Mouse (Mus musculus): ENCODE data around the gene Ube2s. TPM values are rescaled to one million over a fixed set of nuclear protein-coding genes. Genes with fewer than 3 reads are reported as not detected.

Ube2s gene
- total RNA-seq, 2 experiments from 2014 or later, result 65.5 to 67.9 TPM

DNA sequence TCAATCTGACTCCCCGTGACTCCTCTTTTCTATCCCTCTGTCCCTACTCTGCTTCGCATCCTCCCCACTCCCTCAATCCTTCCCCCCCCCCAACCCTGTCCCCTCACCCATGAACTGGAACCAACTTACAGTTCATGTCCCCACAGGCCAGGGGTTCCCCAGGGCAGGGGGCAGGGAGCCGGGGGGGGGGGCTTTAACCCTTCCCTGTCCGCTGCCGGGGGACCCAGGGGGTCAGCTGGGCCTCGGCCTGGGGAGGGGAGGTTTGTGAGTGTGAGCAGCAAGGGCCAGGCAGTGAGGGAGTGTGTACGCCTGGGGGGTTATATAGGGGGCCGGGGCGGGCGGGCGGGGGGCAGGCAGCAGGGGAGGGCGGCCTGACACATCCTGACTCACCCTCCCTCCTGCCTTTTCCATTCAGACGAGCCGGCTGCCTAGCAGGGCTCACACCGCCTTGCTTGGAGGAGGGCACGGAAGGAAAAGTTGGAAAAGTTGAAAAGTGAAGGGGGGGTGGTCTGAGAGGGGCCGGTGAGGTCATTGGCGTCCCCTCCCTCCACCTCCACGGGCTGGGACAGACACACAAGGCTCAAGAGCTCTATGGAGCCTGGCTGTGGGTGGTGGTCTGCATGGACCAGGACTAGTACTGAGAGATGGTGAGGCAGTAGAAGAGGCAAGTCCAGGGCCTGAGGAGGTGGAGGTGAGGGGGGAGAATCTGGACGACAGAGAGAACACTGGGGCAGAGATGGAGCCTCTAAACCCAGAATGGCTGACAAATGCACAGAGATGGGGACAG is 34.3 kb downstream of the Ube2s start:
- DNase-seq, result no peak

DNA sequence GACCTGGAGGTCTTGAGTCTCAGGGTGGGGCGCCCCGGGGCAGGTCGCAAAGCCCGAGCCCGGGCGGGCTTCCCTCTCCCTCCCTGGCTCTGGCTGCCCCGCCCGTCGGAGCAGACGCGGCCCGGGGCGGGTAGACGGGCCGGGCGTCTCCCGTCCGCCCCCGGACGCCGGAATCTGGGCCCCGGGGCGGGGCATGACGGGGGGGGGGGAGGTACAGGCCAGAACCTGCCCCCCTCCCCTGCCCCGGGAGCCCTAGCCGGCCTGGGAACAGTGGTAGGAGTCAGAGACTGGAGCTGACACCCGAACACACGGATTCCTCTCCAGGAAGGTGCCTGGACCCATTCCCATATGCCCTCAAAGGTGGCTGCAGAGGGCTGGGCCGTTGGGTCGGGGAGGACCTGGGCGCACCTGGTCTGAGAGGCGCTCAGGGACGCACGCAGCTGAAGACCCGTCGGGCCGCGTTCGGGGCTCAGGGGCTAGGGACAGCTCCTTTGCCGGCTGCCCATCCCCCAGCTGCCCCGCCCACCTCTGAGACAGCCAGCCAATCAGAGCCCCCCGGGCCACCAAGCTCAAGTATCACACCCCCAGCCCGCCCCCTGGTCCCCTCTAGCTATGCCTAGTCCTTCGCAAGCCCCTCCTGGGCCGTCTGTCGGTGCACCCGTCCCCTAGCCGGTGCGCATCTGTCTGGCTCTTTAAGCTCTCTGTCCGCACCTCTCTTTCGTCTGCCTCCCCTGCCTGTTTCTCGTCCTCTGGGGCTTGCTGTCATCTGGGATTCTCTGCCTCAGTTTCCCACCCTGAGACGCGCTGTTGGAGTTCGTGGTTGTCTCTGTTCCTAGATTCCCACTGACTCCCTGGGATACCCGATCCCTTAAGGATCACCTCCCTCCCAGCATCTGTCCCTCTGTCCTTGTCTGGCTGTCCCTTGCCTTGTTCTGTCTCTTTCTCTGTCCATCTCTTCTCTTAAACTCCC is 35.2 kb downstream of the Ube2s start:
- DNase-seq, result peak; percentile 57

DNA sequence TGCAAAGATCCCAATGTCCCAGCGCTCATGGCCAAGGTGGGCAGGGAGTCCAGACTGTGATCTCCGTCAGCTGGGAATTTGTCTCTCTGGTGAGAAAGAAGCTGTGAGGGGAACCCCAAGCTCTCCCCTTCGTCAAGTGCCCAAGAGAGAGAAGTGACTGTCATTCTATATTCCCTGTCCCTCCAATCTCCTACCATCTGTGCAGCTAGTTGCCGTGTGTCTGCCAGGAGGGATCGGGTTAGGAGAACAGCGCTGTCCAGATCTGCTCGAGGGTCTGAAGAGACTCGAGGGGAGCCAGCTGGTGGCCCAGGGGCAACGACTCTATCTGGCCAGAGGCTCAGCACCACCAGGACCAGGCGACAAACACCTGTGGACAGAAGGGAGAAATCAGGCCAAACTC is 36.3 kb downstream of the Ube2s start:
- no peak for DNase-seq

DNA sequence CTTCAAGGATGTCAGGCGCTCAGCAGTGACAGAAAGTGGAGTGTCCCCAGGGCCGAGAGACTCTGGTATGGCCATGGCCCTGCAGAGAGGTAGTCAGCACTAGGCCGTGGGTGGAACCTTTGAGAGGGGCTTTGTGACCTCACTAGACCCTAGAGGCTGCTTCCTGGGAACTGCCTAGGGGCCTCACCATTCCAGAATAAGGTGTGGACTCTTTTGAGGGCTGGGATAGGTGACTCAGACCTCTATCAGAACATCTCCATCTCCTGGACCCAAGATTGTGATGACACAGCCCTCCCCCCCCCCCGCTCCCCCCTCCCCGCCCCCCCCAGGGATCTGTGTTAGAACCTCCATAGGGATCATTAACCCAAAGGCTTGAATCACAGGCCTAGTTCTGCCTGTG is 41.2 kb downstream of the Ube2s start, which contains the start of gene Fam71e2:
TSS of gene Fam71e2 (minus strand) at position 101 of the 400 bp plus-strand sequence.
- DNase-seq, result no peak

DNA sequence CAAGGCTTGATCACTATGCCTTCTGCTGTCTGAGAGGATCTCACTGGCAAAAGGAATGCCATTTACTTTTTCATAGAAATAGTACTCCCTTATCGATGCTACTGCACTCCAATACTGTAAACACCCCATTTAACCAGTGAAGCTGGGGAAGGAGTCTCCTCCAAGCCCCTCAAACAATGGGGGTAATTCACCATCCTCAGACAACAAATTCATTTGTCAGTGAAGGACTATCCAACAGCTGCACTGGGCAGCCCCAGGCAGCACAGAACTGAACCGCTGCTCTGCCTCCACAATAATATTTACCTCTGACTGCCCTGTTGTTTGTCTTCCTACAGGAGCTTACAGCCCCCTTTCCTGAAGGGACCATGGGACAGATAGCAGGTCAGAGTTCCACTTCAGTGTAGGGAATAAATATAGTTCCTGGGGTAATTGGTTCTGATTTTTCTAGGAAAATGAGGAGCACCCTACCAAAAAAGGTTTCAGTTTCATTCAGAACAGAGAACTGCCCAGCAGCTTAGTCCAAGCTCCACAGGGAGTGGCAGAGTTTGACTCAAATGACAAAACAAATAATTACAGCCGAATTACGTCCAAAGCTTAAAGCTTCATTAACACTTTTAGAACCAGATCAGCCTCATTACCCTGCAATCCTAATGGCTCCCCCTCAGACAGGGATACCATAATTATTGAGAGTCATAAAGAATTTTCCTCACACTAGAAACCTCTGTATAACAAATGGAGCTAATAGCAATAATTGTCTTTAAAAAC is 47.3 kb downstream of the Ube2s start:
- DNase-seq, result no peak

DNA sequence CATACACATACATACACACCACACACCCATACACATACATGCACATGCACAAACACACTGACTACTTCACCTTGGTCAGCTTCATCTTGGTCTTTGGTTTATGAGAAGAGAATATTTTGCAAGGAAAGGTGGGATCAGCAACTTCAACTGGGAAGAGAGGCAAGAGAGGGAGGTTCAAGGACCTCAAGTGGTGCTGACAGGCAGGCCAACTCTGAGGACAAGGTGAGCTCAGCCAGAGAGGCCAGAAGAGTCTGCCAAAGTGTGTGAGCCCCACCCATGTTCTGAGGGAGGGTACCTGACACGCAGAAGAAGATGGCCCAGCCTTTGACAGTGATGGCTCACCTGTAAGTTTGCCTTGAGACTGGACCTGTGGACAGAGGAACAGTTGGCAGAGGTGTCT is 52.7 kb downstream of the Ube2s start:
- DNase-seq, result no peak

DNA sequence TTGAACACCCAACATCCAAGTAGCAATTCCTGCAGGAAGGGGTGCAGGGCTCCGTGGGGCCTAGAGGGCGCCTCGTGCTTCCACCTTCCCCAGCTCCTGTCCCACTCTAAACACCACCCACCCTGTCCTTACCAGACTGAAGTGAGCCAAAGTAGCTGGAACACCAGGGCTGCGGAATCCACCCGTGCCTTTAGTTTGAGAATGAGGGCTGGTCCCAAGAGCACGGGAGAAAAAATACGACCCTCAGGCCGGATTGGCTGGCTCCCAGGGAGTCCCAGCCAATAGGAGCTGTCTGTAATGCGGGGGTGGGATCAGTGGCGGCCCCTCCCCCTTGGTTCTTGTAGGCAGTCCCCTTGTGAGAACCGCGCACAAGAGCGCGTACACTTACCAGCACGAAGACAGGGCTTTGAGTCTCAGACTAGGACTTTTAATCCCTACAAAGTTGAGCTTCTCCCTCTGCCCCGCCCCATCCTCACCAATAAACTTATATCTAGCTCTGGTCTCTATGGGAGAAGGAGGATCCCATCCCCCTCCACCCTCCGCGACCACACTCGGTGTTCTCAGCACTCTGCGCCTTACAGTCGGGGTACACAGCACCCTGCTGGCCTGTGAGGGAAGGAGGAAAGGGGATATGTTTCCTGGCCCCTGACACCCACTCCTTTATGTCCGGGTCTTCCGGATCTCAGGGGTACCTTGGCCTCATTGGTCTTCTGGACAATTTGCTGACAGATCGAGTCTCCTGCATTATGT is 59.4 kb downstream of the Ube2s start, which contains the start of gene Cox6b2:
TSS of gene Cox6b2 (minus strand) at position 274 of the 750 bp plus-strand sequence.
- DNase-seq, result peak; percentile 49

DNA sequence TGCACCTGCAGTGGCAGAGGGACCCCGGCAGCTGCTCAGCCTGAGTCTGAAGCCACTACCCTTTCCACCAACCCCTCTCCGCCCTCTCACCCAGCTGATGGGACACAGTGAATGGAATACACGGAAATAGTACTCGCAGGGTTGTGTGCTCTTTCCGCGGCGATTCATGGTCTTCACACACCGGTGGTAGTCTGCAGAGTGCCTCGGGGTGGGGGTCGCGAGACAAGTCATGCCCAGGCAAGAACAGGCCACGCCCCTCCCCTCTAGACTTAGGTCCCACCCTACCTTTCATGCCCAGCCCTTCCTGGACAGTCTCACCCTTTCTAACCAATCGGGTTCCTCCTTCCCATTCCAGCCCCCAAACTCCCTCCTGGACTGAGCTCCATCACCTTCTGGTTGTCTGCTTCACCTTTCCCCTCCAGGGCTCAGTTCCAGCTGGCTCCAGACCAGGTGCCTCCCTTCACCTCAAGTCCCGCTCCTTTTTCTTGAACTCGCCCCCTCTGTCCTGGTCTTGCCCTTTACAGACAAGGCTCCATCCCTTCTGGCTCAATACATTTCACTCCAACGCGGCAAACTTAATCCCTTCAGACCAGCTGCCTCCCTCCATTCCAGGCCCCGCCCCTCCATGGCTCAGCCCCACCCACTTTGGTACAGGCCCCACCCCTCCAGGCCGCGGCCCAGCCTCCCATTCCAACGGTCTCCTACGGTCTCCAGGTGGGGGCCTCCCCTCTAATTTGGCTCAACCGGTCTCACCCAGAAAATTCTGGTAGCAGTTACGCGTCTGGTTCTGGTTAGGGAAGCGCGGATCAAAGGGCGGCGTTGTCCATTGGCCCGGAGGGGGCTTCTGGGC is 60.2 kb downstream of the Ube2s start:
- DNase-seq, result peak; percentile 35

DNA sequence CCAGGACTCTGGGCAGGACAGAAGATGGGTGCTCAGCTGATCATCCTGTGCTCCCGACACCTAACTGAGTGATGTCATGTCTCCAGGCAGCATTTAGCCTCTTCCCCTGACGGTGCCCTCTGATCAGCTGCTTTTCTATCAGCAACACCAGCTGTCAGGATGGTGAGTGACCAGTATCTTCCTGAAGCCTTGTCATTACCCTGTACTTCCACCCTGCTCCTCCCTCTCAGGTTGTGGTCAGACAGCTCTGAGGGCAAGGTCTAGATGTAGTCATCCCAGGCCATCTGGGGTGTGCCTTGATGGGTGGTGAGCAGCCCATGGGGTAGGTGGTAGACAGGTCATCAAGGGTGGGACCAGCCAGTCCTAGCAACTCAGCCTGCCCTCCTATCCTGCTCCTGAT is 63.2 kb downstream of the Ube2s start:
- DNase-seq, result no peak

DNA sequence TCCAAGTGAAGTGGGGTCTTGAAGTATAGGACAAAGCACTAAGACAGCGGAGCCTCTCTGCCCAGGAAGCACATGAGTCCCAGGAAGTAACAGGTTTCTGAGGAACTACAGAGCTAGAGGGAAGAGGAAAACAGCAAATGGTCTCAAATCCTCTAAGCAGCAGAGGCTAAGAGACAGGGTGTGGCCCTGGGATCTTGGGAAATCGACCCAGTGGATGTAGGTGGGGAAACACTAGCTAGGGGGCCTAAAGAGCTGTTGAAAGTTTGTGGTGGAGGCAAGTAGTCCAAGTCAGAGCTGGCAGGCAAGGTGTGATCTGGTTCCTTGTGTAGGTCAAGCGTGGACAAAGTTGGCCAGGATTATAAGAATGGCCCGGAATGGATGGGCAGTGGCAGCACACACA is 64.1 kb downstream of the Ube2s start:
- no peak for DNase-seq

DNA sequence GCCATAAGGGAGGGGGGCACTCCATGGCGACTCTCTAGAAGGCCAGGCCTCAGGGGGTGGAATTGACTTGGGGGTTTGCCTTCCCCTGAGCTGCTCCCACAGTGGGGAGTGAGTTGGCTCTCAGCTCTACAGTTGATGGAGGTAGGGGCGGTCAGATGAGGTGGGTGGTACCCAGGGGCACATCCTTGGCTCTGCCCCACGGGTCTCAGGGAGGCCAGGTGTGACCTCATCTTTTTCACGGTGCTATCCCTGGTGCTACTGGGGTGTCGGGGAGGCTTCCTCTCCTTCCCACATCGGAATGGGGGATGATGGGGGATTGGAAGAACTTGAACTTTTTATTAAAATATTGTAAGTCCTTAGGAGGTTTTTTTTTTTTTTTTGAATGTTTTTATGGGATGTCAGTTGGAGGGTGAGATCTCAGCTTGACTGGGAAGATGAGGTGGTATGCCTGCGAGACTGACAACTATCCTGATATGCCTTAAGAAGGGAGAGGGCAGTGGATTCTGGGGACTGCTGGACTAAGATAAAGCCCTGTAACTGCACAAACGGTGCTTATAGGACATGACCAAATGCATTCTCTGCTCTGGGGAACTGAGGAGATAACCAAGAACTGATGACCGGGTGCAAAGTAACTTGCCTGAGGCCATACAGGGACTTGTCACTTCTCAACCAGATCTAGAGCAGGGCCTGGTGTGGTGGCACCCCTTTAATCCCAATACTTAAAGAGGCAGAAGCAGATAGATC is 65.1 kb downstream of the Ube2s start:
- no peak for DNase-seq

DNA sequence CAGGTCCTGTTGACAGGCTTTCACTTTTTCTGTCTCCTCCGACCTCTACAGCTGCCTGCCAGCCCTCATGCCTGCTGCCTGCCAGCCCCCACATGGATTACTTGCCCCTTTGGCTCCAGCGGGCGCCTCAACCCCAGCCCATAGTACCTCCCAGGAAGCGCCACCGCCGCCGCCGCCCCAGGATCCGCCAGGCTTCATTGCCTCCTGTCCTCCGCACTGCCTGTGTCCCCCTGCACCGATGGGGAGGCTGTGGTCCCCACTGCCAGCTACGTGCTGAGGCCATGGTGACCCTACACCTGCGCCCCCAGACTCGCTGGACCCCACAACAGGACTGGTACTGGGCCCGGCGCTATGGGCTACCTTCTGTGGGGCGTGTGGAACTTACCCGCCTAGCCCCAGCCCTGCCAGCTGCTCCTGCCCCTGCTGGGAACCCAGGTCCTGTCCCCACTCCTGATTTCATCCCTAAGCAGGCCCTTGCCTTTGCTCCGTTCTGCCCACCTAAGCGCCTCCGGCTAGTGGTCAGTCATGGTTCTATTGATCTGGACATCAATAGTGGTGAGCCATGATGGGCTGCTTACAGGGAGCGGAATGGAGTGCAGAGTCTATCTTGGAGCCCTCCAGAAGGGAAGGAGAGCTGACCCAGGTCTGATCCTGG is 65.9 kb downstream of the Ube2s start:
- no peak for DNase-seq

DNA sequence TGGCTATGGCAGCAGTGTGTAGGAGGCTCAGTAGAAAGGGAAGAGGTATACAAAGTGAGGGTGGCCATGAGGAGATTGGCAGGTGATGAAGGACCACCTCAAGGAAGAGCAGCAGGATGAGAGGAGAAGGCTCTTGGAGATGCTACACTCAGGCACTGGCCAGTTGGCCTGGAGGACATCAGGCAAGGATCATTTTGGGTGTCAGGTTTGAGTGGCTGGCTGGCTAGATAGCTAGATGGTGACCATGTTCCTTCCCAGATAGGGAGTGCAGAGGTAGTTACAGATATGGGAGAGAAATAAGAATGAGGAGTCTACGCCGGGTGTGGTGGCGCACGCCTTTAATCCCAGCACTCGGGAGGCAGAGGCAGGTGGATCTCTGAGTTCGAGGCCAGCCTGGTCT is 67.5 kb downstream of the Ube2s start:
- DNase-seq, result no peak

Other genes starting within 250 kb of the Ube2s start
- not detected for gene Ptprh, start 208.5 kb downstream of the Ube2s start, total RNA-seq (2021)
- 1 to 10 TPM; 2.4 to 3.0 TPM for gene Tmem86b, start 181.2 kb downstream of the Ube2s start, total RNA-seq (2021)
- gene Ppp6r1, start 153.6 kb downstream of the Ube2s start, total RNA-seq (2021), result 10 to 100 TPM; 41.8 to 46.2 TPM
- gene Hspbp1, start 127.5 kb downstream of the Ube2s start, total RNA-seq (2021), result 10 to 100 TPM; 21.8 to 23.1 TPM
- 1 to 10 TPM; 1.4 to 1.7 TPM for gene Brsk1, start 122.0 kb downstream of the Ube2s start, total RNA-seq (2021)
- gene Tmem150b, start 87.3 kb downstream of the Ube2s start, total RNA-seq (2021), result under 1 TPM in 1 of 2 experiments, not detected in 1; 0.23 TPM
- 10 to 100 TPM; 10.7 to 12.3 TPM for gene Kmt5c, start 72.5 kb downstream of the Ube2s start, total RNA-seq (2021)
- gene Cox6b2, start 59.5 kb downstream of the Ube2s start, total RNA-seq (2021), result 1 to 10 TPM; 1.4 to 2.2 TPM
- gene Fam71e2, start 41.3 kb downstream of the Ube2s start, total RNA-seq (2021), result not detected
- not detected for gene Il11, start 29.7 kb downstream of the Ube2s start, total RNA-seq (2021)
- not detected for gene Tmem190, start 29.7 kb downstream of the Ube2s start, total RNA-seq (2021)
- 1 to 10 TPM; 6.3 to 6.4 TPM for gene Tmem238, start 22.9 kb downstream of the Ube2s start, total RNA-seq (2021)
- gene Rpl28, start 19.7 kb downstream of the Ube2s start, total RNA-seq (2021), result 100 to 1,000 TPM; 442 to 471 TPM
- not detected for gene Shisa7, start 32.1 kb upstream of the Ube2s start, total RNA-seq (2021)
- 1 to 10 TPM; 4.3 to 4.5 TPM for gene Isoc2b, start 57.7 kb upstream of the Ube2s start, total RNA-seq (2021)
- 10 to 100 TPM; 21.4 to 24.3 TPM for gene Isoc2a, start 64.6 kb upstream of the Ube2s start, total RNA-seq (2021)
- under 1 TPM; 0.21 to 0.36 TPM for gene Gm36210, start 93.9 kb upstream of the Ube2s start, total RNA-seq (2021)
- 1 to 10 TPM; 6.8 to 8.3 TPM for gene Zfp628, start 102.6 kb upstream of the Ube2s start, total RNA-seq (2021)
- gene Nat14, start 109.4 kb upstream of the Ube2s start, total RNA-seq (2021), result 1 to 10 TPM; 3.7 to 5.2 TPM
- 10 to 100 TPM; 10.1 to 11.6 TPM for gene Ssc5d, start 113.2 kb upstream of the Ube2s start, total RNA-seq (2021)
- gene Sbk2, start 151.8 kb upstream of the Ube2s start, total RNA-seq (2021), result 10 to 100 TPM; 29.0 to 60.0 TPM
- 1 to 10 TPM in 1 of 2 experiments, under 1 TPM in 1; 0.49 to 3.1 TPM for gene Sbk3, start 158.6 kb upstream of the Ube2s start, total RNA-seq (2021)
- gene Zfp579, start 183.6 kb upstream of the Ube2s start, total RNA-seq (2021), result 10 to 100 TPM; 10.2 to 14.9 TPM
- gene Zfp524, start 201.8 kb upstream of the Ube2s start, total RNA-seq (2021), result 1 to 10 TPM; 7.1 to 8.7 TPM
- gene Fiz1, start 202.1 kb upstream of the Ube2s start, total RNA-seq (2021), result 10 to 100 TPM; 17.7 to 18.2 TPM
- gene Gm44973, start 202.9 kb upstream of the Ube2s start, total RNA-seq (2021), result not detected
- 10 to 100 TPM; 10.8 to 12.1 TPM for gene Zfp865, start 207.8 kb upstream of the Ube2s start, total RNA-seq (2021)
- not detected for gene Ccdc106, start 208.0 kb upstream of the Ube2s start, total RNA-seq (2021)
- not detected for gene 4632433K11Rik, start 221.5 kb upstream of the Ube2s start, total RNA-seq (2021)
- gene Zfp784, start 225.9 kb upstream of the Ube2s start, total RNA-seq (2021), result 1 to 10 TPM; 2.6 to 3.4 TPM
- 1 to 10 TPM; 2.9 to 3.2 TPM for gene Zfp580, start 238.9 kb upstream of the Ube2s start, total RNA-seq (2021)
- 10 to 100 TPM; 43.1 to 45.2 TPM for gene U2af2, start 249.6 kb upstream of the Ube2s start, total RNA-seq (2021)